Mouse (Mus musculus) CH12.LX (cell line): Measurements from ENCODE around the gene Prm3.

Source experiments
- ETS1 ChIP-seq: conservative IDR thresholded peaks from 2 replicates; pipeline ENCODE4 v1.6.1; 2012; ENCODE audit warnings: low read depth, mild to moderate bottlenecking, inconsistent platforms, low read length, improper control_type of control experiment, moderate library complexity
- MYC ChIP-seq: IDR thresholded peaks from 2 replicates; pipeline ENCODE4 v1.6.1; 2011; ENCODE audit warnings: low read depth, mild to moderate bottlenecking, improper control_type of control experiment, low read length
- NRF1 ChIP-seq: IDR thresholded peaks from 2 replicates; pipeline ENCODE4 v1.6.1; 2014; ENCODE audit warnings: low read depth, mild to moderate bottlenecking, inconsistent platforms, low read length, improper control_type of control experiment, moderate library complexity
- POLR2A ChIP-seq: IDR thresholded peaks from 2 replicates; pipeline ENCODE4 v1.6.1; 2011; ENCODE audit warnings: low read depth, mild to moderate bottlenecking, improper control_type of control experiment, low read length
- POLR2AphosphoS2 ChIP-seq: IDR thresholded peaks from 2 replicates; pipeline ENCODE4 v1.6.1; 2011; ENCODE audit warnings: low read depth, low read length, improper control_type of control experiment

DNA sequence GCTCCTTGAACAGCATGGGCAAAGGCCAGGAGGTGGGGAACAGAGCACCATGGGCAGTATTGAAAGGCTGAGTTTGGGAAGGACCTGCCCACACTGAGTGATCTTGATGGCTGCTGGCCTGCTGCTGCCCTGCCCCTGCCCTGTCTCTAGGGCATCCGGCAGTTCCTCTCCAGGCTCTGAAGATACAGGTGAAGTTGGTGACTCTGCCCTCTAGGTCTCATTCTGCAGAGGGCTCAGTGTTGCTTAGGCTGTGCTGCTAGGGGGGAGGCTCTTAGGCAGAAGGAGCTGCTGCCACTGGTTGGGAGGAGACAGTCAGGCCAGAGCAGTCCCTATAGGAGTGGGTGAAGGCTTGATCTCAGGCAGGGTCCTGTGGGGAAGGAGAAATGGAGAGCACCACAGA, 47.2 kb upstream of the Prm3 start:
- no peak for TF ChIP-seq ETS1
- no peak for TF ChIP-seq POLR2AphosphoS2
- no peak for TF ChIP-seq MYC
- TF ChIP-seq POLR2A = no peak
- TF ChIP-seq NRF1 = no peak
